Mouse (Mus musculus): ENCODE measurements around the gene Anxa2. TPM values are rescaled to one million over a fixed set of nuclear protein-coding genes. Genes with fewer than 3 reads are reported as not detected.

The Anxa2 gene
- total RNA-seq, 2 experiments from 2014 or later = 14.4 to 18.8 TPM

- intact Hi-C loops (cut with DNase I) = no loop called here
- DNase-seq (ENCODE audit: low spot score in 2 of 2) = no peak
Measured at GRCm38 (mm10) chr9:69457143-69457542, 3.7 kb downstream of the Anxa2 start.

GRCm38 (mm10) chr9:69457747-69458625, 4.6 kb downstream of the Anxa2 start:
- intact Hi-C loops (cut with DNase I) = no loop called here
- peak in 1 of 2 experiments; percentile 15 for DNase-seq (ENCODE audit: low spot score in 2 of 2)

GRCm38 (mm10) chr9:69458982-69459381, 5.6 kb downstream of the Anxa2 start:
- intact Hi-C loops (cut with DNase I) = no loop called here

GRCm38 (mm10) chr9:69459876-69460275, 6.5 kb downstream of the Anxa2 start:
- intact Hi-C loops (cut with DNase I) = no loop called here
- no peak for DNase-seq (ENCODE audit: low spot score in 2 of 2)

More at GRCm38 (mm10) chr9:69458982-69459381, 5.6 kb downstream of the Anxa2 start:
- no peak for DNase-seq (ENCODE audit: low spot score in 2 of 2)

GRCm38 (mm10) chr9:69463046-69463445, 9.6 kb downstream of the Anxa2 start:
- no peak for DNase-seq (ENCODE audit: low spot score in 2 of 2)
- intact Hi-C loops (cut with DNase I) = no loop called here

- intact Hi-C loops (cut with DNase I) = no loop called here
- no peak for DNase-seq (ENCODE audit: low spot score in 2 of 2)
Measured at GRCm38 (mm10) chr9:69464109-69464756, 10.8 kb downstream of the Anxa2 start.

- intact Hi-C loops (cut with DNase I) = loop anchor here (5.0 kb wide), 1 partner anchor 34 kb away; no protein-coding TSS in a partner anchor
- no peak for DNase-seq (ENCODE audit: low spot score in 2 of 2)
Measured at GRCm38 (mm10) chr9:69466098-69466497, 12.7 kb downstream of the Anxa2 start.

GRCm38 (mm10) chr9:69467310-69467939, 14.0 kb downstream of the Anxa2 start:
- no peak for DNase-seq (ENCODE audit: low spot score in 2 of 2)
- intact Hi-C loops (cut with DNase I) = loop anchor here (5.0 kb wide), 1 partner anchor 35 kb away; no protein-coding TSS in a partner anchor

GRCm38 (mm10) chr9:69468991-69469390, 15.6 kb downstream of the Anxa2 start:
- intact Hi-C loops (cut with DNase I) = loop anchor here (5.0 kb wide), 1 partner anchor 37 kb away; no protein-coding TSS in a partner anchor
- no peak for DNase-seq (ENCODE audit: low spot score in 2 of 2)

GRCm38 (mm10) chr9:69470362-69470761, 16.9 kb downstream of the Anxa2 start:
- intact Hi-C loops (cut with DNase I) = loop anchor here (10.0 kb wide), 1 partner anchor 1456 kb away; no protein-coding TSS in a partner anchor
- no peak for DNase-seq (ENCODE audit: low spot score in 2 of 2)

GRCm38 (mm10) chr9:69470921-69471320, 17.5 kb downstream of the Anxa2 start:
- DNase-seq (ENCODE audit: low spot score in 2 of 2) = no peak
- intact Hi-C loops (cut with DNase I) = loop anchor here (10.0 kb wide), 1 partner anchor 1456 kb away; no protein-coding TSS in a partner anchor

GRCm38 (mm10) chr9:69472724-69473123, 19.3 kb downstream of the Anxa2 start:
- intact Hi-C loops (cut with DNase I) = loop anchor here (10.0 kb wide), 1 partner anchor 1458 kb away; no protein-coding TSS in a partner anchor
- no peak for DNase-seq (ENCODE audit: low spot score in 2 of 2)

GRCm38 (mm10) chr9:69475873-69476272, 22.5 kb downstream of the Anxa2 start:
- intact Hi-C loops (cut with DNase I) = loop anchor here (10.0 kb wide), 1 partner anchor 1461 kb away; no protein-coding TSS in a partner anchor
- DNase-seq (ENCODE audit: low spot score in 2 of 2) = no peak

GRCm38 (mm10) chr9:69477195-69477823, 23.9 kb downstream of the Anxa2 start:
- intact Hi-C loops (cut with DNase I) = loop anchor here (10.0 kb wide), 1 partner anchor 1463 kb away; no protein-coding TSS in a partner anchor

GRCm38 (mm10) chr9:69477824-69478222, 24.4 kb downstream of the Anxa2 start:
- DNase-seq (ENCODE audit: low spot score in 2 of 2) = no peak
- intact Hi-C loops (cut with DNase I) = loop anchor here (2.0 to 10.0 kb wide), 2 partner anchors 57 to 1463 kb away; no protein-coding TSS in a partner anchor

More at GRCm38 (mm10) chr9:69477195-69477823, 23.9 kb downstream of the Anxa2 start:
- no peak for DNase-seq (ENCODE audit: low spot score in 2 of 2)

GRCm38 (mm10) chr9:69480344-69480743, 26.9 kb downstream of the Anxa2 start:
- DNase-seq (ENCODE audit: low spot score in 2 of 2) = peak; percentile 91 to 95
- intact Hi-C loops (cut with DNase I) = loop anchor here (2.0 kb wide), 1 partner anchor 122 kb away; no protein-coding TSS in a partner anchor

- DNase-seq (ENCODE audit: low spot score in 2 of 2) = no peak
- intact Hi-C loops (cut with DNase I) = no loop called here
Measured at GRCm38 (mm10) chr9:69483811-69484210, 30.4 kb downstream of the Anxa2 start.

GRCm38 (mm10) chr9:69486140-69486539, 32.7 kb downstream of the Anxa2 start:
- no peak for DNase-seq (ENCODE audit: low spot score in 2 of 2)
- intact Hi-C loops (cut with DNase I) = no loop called here

- no peak for DNase-seq (ENCODE audit: low spot score in 2 of 2)
- intact Hi-C loops (cut with DNase I) = no loop called here
Measured at GRCm38 (mm10) chr9:69488510-69488909, 35.1 kb downstream of the Anxa2 start.

All from left cerebral cortex, postnatal 14 days (tissue).